Mouse (Mus musculus): ENCODE measurements around the gene Gna14. TPM values are rescaled to one million over a fixed set of nuclear protein-coding genes. Genes with fewer than 3 reads are reported as not detected.

Gene Gna14
- total and polyA plus RNA-seq, 3 experiments, result not detected

GRCm38 (mm10) chr19:16457127-16457526 lies 21.6 kb downstream of the Gna14 start:
- H3K4me1 ChIP-seq (ENCODE audit: control insufficient read depth in 1 of 2, insufficient read depth in 2 of 2, low read length in 2 of 2), result peaks cover 5 to 27% of the 10 kb centered on the region in 2 experiments; a peak in 3 of 4 replicates
- H3K4me3 ChIP-seq (ENCODE audit: control insufficient read depth in 1 of 2, insufficient read depth in 1 of 2, low read depth in 2 of 2, low read length in 2 of 2), result no peak overlapping the region
- H3K36me3 ChIP-seq (ENCODE audit: control insufficient read depth in 1 of 2, insufficient read depth in 2 of 2, low read length in 2 of 2), result peaks cover 0 to 25% of the 10 kb centered on the region in 2 experiments; a peak in 2 of 4 replicates
- 0 out of 2 replicates have a peak overlapping the region, but pooled peaks have one; percentile 37 for H3K9ac ChIP-seq (ENCODE audit: control insufficient read depth, low read depth, low read length, poor library complexity, severe bottlenecking)
- H3K79me2 ChIP-seq (ENCODE audit: control insufficient read depth, insufficient read depth, low read length, poor library complexity), result no peaks in the 10 kb centered on the region
- no peaks in the 10 kb centered on the region for H3K27me3 ChIP-seq (ENCODE audit: control insufficient read depth in 1 of 2, insufficient read depth in 2 of 2, low read length in 2 of 2)
- no peaks in the 10 kb centered on the region for H3K9me3 ChIP-seq (replicated peaks; ENCODE audit: insufficient read depth, low read length)
- 0 out of 2 replicates have a peak, but pooled peaks have one; percentile 48 for TF ChIP-seq SIN3A (IDR thresholded peaks at IDR 0.05; ENCODE audit: low read length)
- no peak for TF ChIP-seq CHD2 (IDR thresholded peaks at IDR 0.05; ENCODE audit: low read length)
- TF ChIP-seq MAX (IDR thresholded peaks at IDR 0.05; ENCODE audit: low read length), result no peak
- peak; percentile 95 for TF ChIP-seq RCOR1 (IDR thresholded peaks at IDR 0.05; ENCODE audit: low read depth, low read length)
- peak; percentile 63 to 83; a peak in 3 of 4 replicates for TF ChIP-seq EP300 (IDR thresholded peaks at IDR 0.05; ENCODE audit: low read depth in 1 of 2, low read length in 2 of 2)
- TF ChIP-seq ELF1 (IDR thresholded peaks at IDR 0.05; ENCODE audit: low read depth, low read length), result 0 out of 2 replicates have a peak, but pooled peaks have one; percentile 55
- TF ChIP-seq GATA1 (IDR thresholded peaks at IDR 0.05; ENCODE audit: low read depth, low read length), result peak; percentile 78
- no peak for TF ChIP-seq USF2 (IDR thresholded peaks at IDR 0.05; ENCODE audit: borderline replicate concordance in 1 of 2, insufficient read depth in 1 of 2, low read depth in 1 of 2, low read length in 2 of 2)
- 0 out of 2 replicates have a peak, but pooled peaks have one; percentile 30 for TF ChIP-seq TCF12 (IDR thresholded peaks at IDR 0.05; ENCODE audit: low read depth, low read length)
- DNase-seq (ENCODE audit: low read depth, low spot score), result peak; percentile 81
- peak overlapping the region; percentile 37; the same call in 1 of the 2 replicates for H3K27ac ChIP-seq (ENCODE audit: control insufficient read depth, low read depth, low read length)

- Histone ChIP-seq H3K79me2 (ENCODE audit: control insufficient read depth, insufficient read depth, low read length, poor library complexity) (no peaks in the 10 kb centered on the region), H3K9me3 (replicated peaks; ENCODE audit: insufficient read depth, low read length) (no peaks in the 10 kb centered on the region), H3K27ac (ENCODE audit: control insufficient read depth, low read depth, low read length) (peak overlapping the region; percentile 23), H3K27me3 (ENCODE audit: control insufficient read depth in 1 of 2, insufficient read depth in 2 of 2, low read length in 2 of 2) (no peaks in the 10 kb centered on the region), H3K36me3 (ENCODE audit: control insufficient read depth in 1 of 2, insufficient read depth in 2 of 2, low read length in 2 of 2) (peaks cover 0 to 25% of the 10 kb centered on the region in 2 experiments; a peak in 2 of 4 replicates), H3K4me1 (ENCODE audit: control insufficient read depth in 1 of 2, insufficient read depth in 2 of 2, low read length in 2 of 2) (peaks cover 5 to 27% of the 10 kb centered on the region in 2 experiments; a peak in 3 of 4 replicates), H3K9ac (ENCODE audit: control insufficient read depth, low read depth, low read length, poor library complexity, severe bottlenecking) (0 out of 2 replicates have a peak overlapping the region, but pooled peaks have one; percentile 14), H3K4me3 (ENCODE audit: control insufficient read depth in 1 of 2, insufficient read depth in 1 of 2, low read depth in 2 of 2, low read length in 2 of 2) (no peak overlapping the region)
- DNase-seq (ENCODE audit: low read depth, low spot score), result peak; percentile 73
- peak; percentile 14; the same call in 1 of the 2 replicates for TF ChIP-seq GATA1 (IDR thresholded peaks at IDR 0.05; ENCODE audit: low read depth, low read length)
- TF ChIP-seq EP300 (IDR thresholded peaks at IDR 0.05; ENCODE audit: low read depth in 1 of 2, low read length in 2 of 2), result peak in 1 of 2 experiments; percentile 52; a peak in 1 of 4 replicates
- TF ChIP-seq E2F4 (IDR thresholded peaks at IDR 0.05; ENCODE audit: borderline replicate concordance, low read depth, low read length), result no peak
- TF ChIP-seq ELF1 (IDR thresholded peaks at IDR 0.05; ENCODE audit: low read depth, low read length), result no peak
- TF ChIP-seq SMC3 (IDR thresholded peaks at IDR 0.05; ENCODE audit: low read depth, low read length), result no peak
- no peak for TF ChIP-seq CHD1 (IDR thresholded peaks at IDR 0.05; ENCODE audit: low read depth, low read length)
- TF ChIP-seq RAD21 (IDR thresholded peaks at IDR 0.05; ENCODE audit: low read depth, low read length), result no peak
- no peak for TF ChIP-seq ZC3H11A (IDR thresholded peaks at IDR 0.05; ENCODE audit: low read depth, low read length)
- TF ChIP-seq KAT2A (conservative IDR thresholded peaks at IDR 0.05; ENCODE audit: low read depth, low read length), result no peak
- no peak for TF ChIP-seq ZKSCAN1 (IDR thresholded peaks at IDR 0.05; ENCODE audit: low read depth, low read length)
- TF ChIP-seq ZNF384 (IDR thresholded peaks at IDR 0.05; ENCODE audit: low read depth, low read length), result no peak
- TF ChIP-seq TAL1 (IDR thresholded peaks at IDR 0.05; ENCODE audit: low read length), result peak; percentile 54
- TF ChIP-seq CHD2 (IDR thresholded peaks at IDR 0.05; ENCODE audit: low read length), result no peak
- TF ChIP-seq BHLHE40 (IDR thresholded peaks at IDR 0.05; ENCODE audit: borderline replicate concordance, low read depth, low read length), result no peak
- no peak for TF ChIP-seq NELFE (IDR thresholded peaks at IDR 0.05; ENCODE audit: low read depth, low read length)
- TF ChIP-seq POLR2AphosphoS2 (IDR thresholded peaks at IDR 0.05; ENCODE audit: low read length), result no peak
- no peak for TF ChIP-seq POLR2A (IDR thresholded peaks at IDR 0.05; ENCODE audit: control insufficient read depth in 1 of 2, insufficient read depth in 1 of 2, low read depth in 1 of 2, low read length in 2 of 2, poor library complexity in 1 of 2)
- no peak for TF ChIP-seq USF2 (IDR thresholded peaks at IDR 0.05; ENCODE audit: borderline replicate concordance in 1 of 2, insufficient read depth in 1 of 2, low read depth in 1 of 2, low read length in 2 of 2)
- no peak for TF ChIP-seq NRF1 (IDR thresholded peaks at IDR 0.05; ENCODE audit: insufficient read depth, low read depth, low read length, poor library complexity, severe bottlenecking)
- TF ChIP-seq MAZ (IDR thresholded peaks at IDR 0.05; ENCODE audit: low read depth, low read length), result no peak
- TF ChIP-seq UBTF (IDR thresholded peaks at IDR 0.05; ENCODE audit: borderline replicate concordance, insufficient read depth, low read depth, low read length), result no peak
- no peak for TF ChIP-seq TCF12 (IDR thresholded peaks at IDR 0.05; ENCODE audit: low read depth, low read length)
- TF ChIP-seq SIN3A (IDR thresholded peaks at IDR 0.05; ENCODE audit: low read length), result no peak
- TF ChIP-seq HCFC1 (IDR thresholded peaks at IDR 0.05; ENCODE audit: low read depth, low read length), result no peak
- no peak for TF ChIP-seq MAX (IDR thresholded peaks at IDR 0.05; ENCODE audit: low read length)
- TF ChIP-seq MYB (IDR thresholded peaks at IDR 0.05; ENCODE audit: low read depth, low read length), result no peak
- TF ChIP-seq USF1 (IDR thresholded peaks at IDR 0.05; ENCODE audit: low read depth, low read length), result no peak
- 0 out of 2 replicates have a peak, but pooled peaks have one; percentile 29 for TF ChIP-seq RCOR1 (IDR thresholded peaks at IDR 0.05; ENCODE audit: low read depth, low read length)
- no peak; the same call in 1 of the 2 replicates for TF ChIP-seq ETS1 (IDR thresholded peaks at IDR 0.05; ENCODE audit: low read depth, low read length)
These were observed 23.8 kb downstream of the Gna14 start for GRCm38 (mm10) chr19:16459317-16459716.
